Mouse (Mus musculus): Measurements from ENCODE around the gene Gga3. TPM values are rescaled to one million over a fixed set of nuclear protein-coding genes. Genes with fewer than 3 reads are reported as not detected.

Gene Gga3
- polyA plus RNA-seq, 1 experiment, result 39.4 TPM

DNA sequence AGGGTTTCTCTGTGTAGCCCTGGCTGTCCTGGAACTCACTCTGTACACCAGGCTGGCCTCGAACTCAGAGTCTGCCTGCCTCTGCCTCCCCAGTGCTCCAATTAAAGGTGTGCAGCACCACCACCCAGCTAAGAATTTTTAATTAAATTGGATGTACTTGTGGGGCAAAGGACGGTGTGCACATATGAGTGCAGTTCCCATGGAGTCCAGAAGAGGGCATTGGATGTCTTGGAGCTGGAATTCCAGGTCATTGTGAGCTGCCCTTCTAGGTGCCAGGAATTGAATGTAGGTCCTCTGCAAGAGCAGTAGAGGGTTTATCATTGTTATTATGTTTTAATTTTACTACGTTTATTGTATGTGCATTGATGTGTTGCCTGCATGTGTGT lies 27.6 kb upstream of the Gga3 start:
- TF ChIP-seq CTCF (IDR thresholded peaks at IDR 0.05; ENCODE audit: extremely low read depth, insufficient read depth, insufficient read length, insufficient replicate concordance) (peak; percentile 21; the same call in 1 of the 2 replicates), POLR2A (IDR thresholded peaks at IDR 0.05; ENCODE audit: low read depth, low read length) (no peak)
- DNase-seq (ENCODE audit: low read depth in 1 of 2, low spot score in 2 of 2), result no peak
- no peaks in the 10 kb centered on the region for H3K27me3 ChIP-seq (ENCODE audit: control insufficient read depth, insufficient read depth, low read length)
- H3K4me1 ChIP-seq (ENCODE audit: control insufficient read depth, insufficient read depth, insufficient read length), result peaks cover 34% of the 10 kb centered on the region
- H3K27ac ChIP-seq (ENCODE audit: insufficient read depth, low read length), result peak overlapping the region; percentile 94
- 31% methylated on average over 3 of the region's 3 CpGs for WGBS
- no peaks in the 10 kb centered on the region for H3K36me3 ChIP-seq (ENCODE audit: control insufficient read depth, insufficient read depth, low read length)
- peak overlapping the region; percentile 33; the same call in 1 of the 2 replicates for H3K4me3 ChIP-seq (ENCODE audit: extremely low read depth, insufficient read depth, insufficient read length)

DNA sequence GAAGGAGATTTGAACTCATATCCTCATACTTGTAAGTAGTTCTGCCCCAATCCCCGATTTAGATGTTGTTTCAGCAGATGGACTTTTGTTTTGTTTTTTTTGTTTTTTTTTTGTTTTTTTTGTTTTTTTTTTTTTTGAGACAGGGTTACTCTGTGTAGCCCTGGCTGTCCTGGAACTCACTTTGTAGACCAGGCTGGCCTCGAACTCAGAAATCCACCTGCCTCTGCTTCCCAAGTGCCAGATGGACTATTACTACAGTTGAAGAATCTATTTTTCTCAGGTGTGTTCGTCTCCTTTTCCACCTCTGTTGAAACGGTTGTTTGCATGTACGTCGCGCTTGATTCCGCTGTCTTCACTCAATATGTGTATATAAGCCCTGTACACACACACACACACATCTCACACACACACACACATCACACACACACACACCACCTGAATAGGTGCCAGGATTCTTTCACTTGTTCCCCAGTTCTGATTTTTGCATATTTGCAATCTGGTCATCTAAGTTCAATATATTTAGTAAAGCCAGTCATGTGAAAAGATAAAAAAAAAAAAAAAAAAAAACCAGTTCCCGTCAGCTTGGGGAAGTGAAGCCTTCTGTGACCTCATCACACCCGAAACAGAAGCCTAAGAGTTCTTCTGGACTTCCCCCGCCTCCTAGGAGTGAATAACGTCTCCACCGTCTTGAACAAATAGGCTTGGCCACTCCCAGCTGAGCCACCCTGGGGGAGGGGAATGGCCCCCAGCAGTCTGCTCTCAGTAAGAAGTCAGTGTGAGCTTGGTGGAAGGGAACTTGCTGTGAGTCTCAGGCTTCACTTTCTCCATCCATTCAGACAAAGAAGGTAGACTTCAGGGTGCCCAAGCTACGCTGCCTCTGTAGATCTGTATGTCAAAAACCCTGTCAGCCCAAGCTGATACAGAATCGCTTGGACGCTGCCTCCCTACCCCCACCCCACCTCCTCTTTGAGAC lies 27.0 kb upstream of the Gga3 start:
- Histone ChIP-seq H3K4me1 (ENCODE audit: control insufficient read depth, insufficient read depth, insufficient read length) (peaks cover 37% of the 10 kb centered on the region), H3K27ac (ENCODE audit: insufficient read depth, low read length) (peak overlapping the region; percentile 94), H3K27me3 (ENCODE audit: control insufficient read depth, insufficient read depth, low read length) (no peaks in the 10 kb centered on the region), H3K36me3 (ENCODE audit: control insufficient read depth, insufficient read depth, low read length) (no peaks in the 10 kb centered on the region), H3K4me3 (ENCODE audit: extremely low read depth, insufficient read depth, insufficient read length) (peak overlapping the region; percentile 33)
- TF ChIP-seq CTCF (IDR thresholded peaks at IDR 0.05; ENCODE audit: extremely low read depth, insufficient read depth, insufficient read length, insufficient replicate concordance), result no peak
- peak; percentile 68 for TF ChIP-seq POLR2A (IDR thresholded peaks at IDR 0.05; ENCODE audit: low read depth, low read length)
- DNase-seq (ENCODE audit: low read depth in 1 of 2, low spot score in 2 of 2), result peak; percentile 90 to 94
- 31% methylated on average over 16 of the region's 16 CpGs for WGBS

DNA sequence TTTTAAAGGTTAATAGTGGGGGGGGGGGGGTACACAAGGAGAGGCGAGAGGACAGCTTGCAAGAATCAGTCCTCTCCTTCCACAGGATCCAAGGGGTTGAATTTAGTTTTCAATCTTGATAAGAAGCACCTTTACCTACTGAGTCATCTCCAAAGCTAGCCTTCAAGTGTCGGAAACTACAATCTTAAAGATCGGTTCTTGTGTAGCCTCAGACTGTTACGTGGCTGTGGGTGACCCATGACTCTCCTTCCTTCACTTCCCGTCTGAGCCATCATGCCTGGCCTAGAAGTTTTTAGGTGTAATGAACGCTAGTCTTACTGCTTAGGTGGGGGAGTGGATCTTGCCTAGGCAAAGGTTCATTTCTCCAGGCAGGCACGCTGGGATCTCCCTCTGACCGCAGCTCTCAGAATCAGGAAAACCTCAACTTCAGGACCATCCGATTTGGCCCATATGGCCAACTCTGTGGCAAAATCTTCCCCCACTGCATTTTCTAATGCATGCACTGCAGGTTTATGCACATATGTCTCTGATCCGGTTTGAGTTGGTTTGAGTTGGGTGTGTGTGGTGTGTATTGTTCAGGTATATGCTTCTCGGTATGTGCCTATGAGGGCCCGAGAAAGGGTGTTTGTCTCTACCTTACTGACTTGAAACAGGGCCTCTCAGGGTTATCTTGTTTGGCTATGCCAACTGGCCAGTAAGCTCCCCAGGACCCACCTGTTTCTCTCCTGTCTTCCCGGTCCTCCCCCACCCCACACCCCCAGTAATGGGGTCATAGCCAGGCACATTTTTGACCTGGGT lies 26.1 kb upstream of the Gga3 start:
- Histone ChIP-seq H3K36me3 (ENCODE audit: control insufficient read depth, insufficient read depth, low read length) (no peaks in the 10 kb centered on the region), H3K27ac (ENCODE audit: insufficient read depth, low read length) (peak overlapping the region; percentile 75), H3K4me1 (ENCODE audit: control insufficient read depth, insufficient read depth, insufficient read length) (peaks cover 34% of the 10 kb centered on the region), H3K27me3 (ENCODE audit: control insufficient read depth, insufficient read depth, low read length) (no peaks in the 10 kb centered on the region), H3K4me3 (ENCODE audit: extremely low read depth, insufficient read depth, insufficient read length) (no peak overlapping the region)
- 82% methylated on average over 13 of the region's 13 CpGs for WGBS
- DNase-seq (ENCODE audit: low read depth in 1 of 2, low spot score in 2 of 2), result no peak
- TF ChIP-seq CTCF (IDR thresholded peaks at IDR 0.05; ENCODE audit: extremely low read depth, insufficient read depth, insufficient read length, insufficient replicate concordance), result no peak
- TF ChIP-seq POLR2A (IDR thresholded peaks at IDR 0.05; ENCODE audit: low read depth, low read length), result no peak

DNA sequence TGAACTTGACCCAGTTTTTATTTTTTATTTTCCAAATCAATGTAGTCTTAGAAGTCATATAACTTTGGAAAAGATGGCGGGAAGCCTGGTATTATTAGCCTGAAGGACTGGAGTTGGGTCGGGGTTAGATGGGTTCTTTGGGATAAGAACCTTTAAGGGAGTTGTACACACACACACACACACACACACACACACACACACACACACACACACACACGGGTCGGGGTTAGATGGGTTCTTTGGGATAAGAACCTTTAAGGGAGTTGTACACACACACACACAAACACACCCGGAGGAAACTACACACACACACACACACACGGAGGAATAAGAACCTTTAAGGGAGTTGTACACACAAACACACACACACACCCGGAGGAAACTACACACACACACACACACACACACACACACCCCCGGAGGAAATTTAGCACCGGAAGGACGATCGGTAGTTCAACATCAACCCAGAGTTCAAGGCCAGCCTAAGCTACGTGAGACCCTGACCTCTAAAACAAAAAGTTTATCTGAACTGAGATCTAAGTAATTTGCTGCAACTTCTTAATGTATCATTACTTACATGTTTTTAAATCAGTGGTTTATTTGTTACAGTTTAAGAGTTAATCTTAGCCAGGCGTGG lies 24.7 kb upstream of the Gga3 start:
- H3K4me3 ChIP-seq (ENCODE audit: extremely low read depth, insufficient read depth, insufficient read length), result peak overlapping the region; percentile 4; the same call in 1 of the 2 replicates
- no peak for DNase-seq (ENCODE audit: low read depth in 1 of 2, low spot score in 2 of 2)
- no peak for TF ChIP-seq POLR2A (IDR thresholded peaks at IDR 0.05; ENCODE audit: low read depth, low read length)
- no peak for TF ChIP-seq CTCF (IDR thresholded peaks at IDR 0.05; ENCODE audit: extremely low read depth, insufficient read depth, insufficient read length, insufficient replicate concordance)
- no peaks in the 10 kb centered on the region for H3K27me3 ChIP-seq (ENCODE audit: control insufficient read depth, insufficient read depth, low read length)
- H3K4me1 ChIP-seq (ENCODE audit: control insufficient read depth, insufficient read depth, insufficient read length), result peaks cover 21% of the 10 kb centered on the region; the same call in 1 of the 2 replicates
- peak overlapping the region; percentile 22; the same call in 1 of the 2 replicates for H3K27ac ChIP-seq (ENCODE audit: insufficient read depth, low read length)
- H3K36me3 ChIP-seq (ENCODE audit: control insufficient read depth, insufficient read depth, low read length), result peaks cover 1% of the 10 kb centered on the region; the same call in 1 of the 2 replicates
- 43% methylated on average over 13 of the region's 13 CpGs for WGBS

DNA sequence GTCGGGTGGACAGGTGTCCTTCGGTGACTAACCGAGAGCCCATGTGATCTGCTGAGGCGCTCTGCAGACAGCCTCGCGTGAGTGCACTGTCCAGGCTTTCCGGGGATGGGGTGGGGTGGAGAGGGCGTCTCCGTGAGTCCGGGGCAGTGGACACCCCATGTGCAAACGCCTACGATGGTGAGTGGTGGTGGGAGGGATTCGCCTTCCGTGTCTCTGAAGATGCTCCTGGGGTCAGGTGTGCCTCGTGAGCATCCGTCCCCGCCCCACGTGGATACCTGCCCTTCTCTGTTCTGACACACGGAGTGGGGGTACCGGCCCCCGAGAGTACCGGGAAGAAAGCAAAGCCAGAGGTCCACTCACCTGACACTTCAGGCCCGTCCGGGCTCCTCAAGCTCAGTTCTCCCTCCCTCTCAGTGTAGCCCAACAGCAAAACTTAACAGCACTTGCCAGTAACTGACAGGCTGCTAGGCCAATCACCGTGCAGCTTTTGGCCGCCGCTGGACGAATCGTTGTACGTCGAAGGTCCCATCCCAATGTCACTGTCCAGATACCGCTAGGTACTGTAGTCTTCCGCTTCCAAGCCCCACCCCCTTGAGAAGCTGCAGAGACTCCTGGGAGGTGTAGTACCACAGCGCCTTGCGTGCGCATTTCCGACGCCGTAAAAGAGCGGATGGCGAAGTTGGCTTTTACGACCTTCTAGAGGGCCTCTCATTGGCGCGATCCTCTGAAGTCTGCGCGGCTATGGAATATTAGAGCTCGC lies 24.0 kb upstream of the Gga3 start, which contains the start of gene Slc25a19:
TSS of gene Slc25a19 (minus strand) at position 591 of the 760 bp plus-strand sequence.
- Histone ChIP-seq H3K36me3 (ENCODE audit: control insufficient read depth, insufficient read depth, low read length) (peaks cover 3% of the 10 kb centered on the region), H3K4me1 (ENCODE audit: control insufficient read depth, insufficient read depth, insufficient read length) (peaks cover 16% of the 10 kb centered on the region; the same call in 1 of the 2 replicates), H3K27ac (ENCODE audit: insufficient read depth, low read length) (peak within 1 kb of the TSS; percentile 76), H3K27me3 (ENCODE audit: control insufficient read depth, insufficient read depth, low read length) (no peaks in the 10 kb centered on the region), H3K4me3 (ENCODE audit: extremely low read depth, insufficient read depth, insufficient read length) (peak within 1 kb of the TSS; percentile 81)
- WGBS, result under 1% methylated on average over 47 of the region's 47 CpGs
- TF ChIP-seq CTCF (IDR thresholded peaks at IDR 0.05; ENCODE audit: extremely low read depth, insufficient read depth, insufficient read length, insufficient replicate concordance), result no peak
- peak; percentile 83 for TF ChIP-seq POLR2A (IDR thresholded peaks at IDR 0.05; ENCODE audit: low read depth, low read length)
- DNase-seq (ENCODE audit: low read depth in 1 of 2, low spot score in 2 of 2), result peak; percentile 100
